Mouse (Mus musculus) C2C12 (cell line): ENCODE data around the gene Ndufs1. TPM values are rescaled to one million over a fixed set of nuclear protein-coding genes. Genes with fewer than 3 reads are reported as not detected.

Source experiments
- H3K27me3 ChIP-seq: one replicate; pipeline ENCODE4 v1.6.1; 2011; ENCODE audit not compliant: control insufficient read depth, insufficient read depth, insufficient read length
- H3K36me3 ChIP-seq: one replicate; pipeline ENCODE4 v1.6.1; 2011; ENCODE audit not compliant: control insufficient read depth, insufficient read depth
- H3K4me3 ChIP-seq: one replicate; pipeline ENCODE4 v1.5.1; 2011; ENCODE audit warnings: mild to moderate bottlenecking, control low read depth; ENCODE audit not compliant: poor library complexity, insufficient read depth, severe bottlenecking
- H3K79me2 ChIP-seq: one replicate; pipeline ENCODE4 v1.6.1; 2011; ENCODE audit not compliant: control insufficient read depth, insufficient read depth
- H3K79me3 ChIP-seq: one replicate; pipeline ENCODE4 v1.6.1; 2011; ENCODE audit warnings: low read depth, control low read depth
- H3ac ChIP-seq: one replicate; pipeline ENCODE3; 2011; ENCODE audit warnings: low read depth; ENCODE audit not compliant: control insufficient read depth, insufficient read length
- CEBPB ChIP-seq: IDR thresholded peaks from one replicate; pipeline ENCODE4 v1.6.1; 2011; ENCODE audit warnings: low read depth, mild to moderate bottlenecking, control low read depth, moderate library complexity
- CTCF ChIP-seq: IDR thresholded peaks from one replicate; pipeline ENCODE4 v1.5.1; 2011; ENCODE audit not compliant: control insufficient read depth, insufficient read depth, insufficient read length
- FOSL1 ChIP-seq: IDR thresholded peaks from one replicate; pipeline ENCODE4 v1.8.0; 2011; ENCODE audit warnings: mild to moderate bottlenecking, low read length; ENCODE audit not compliant: poor library complexity, insufficient read depth, severe bottlenecking
- MAX ChIP-seq: IDR thresholded peaks from one replicate; pipeline ENCODE4 v1.6.1; 2011; ENCODE audit warnings: mild to moderate bottlenecking, control low read depth
- MYOD1 ChIP-seq: IDR thresholded peaks from one replicate; pipeline ENCODE4 v1.6.1; 2011; ENCODE audit warnings: low read depth; ENCODE audit not compliant: control insufficient read depth, insufficient read length
- MYOG ChIP-seq: IDR thresholded peaks from one replicate; pipeline ENCODE4 v1.6.1; 2011; ENCODE audit not compliant: control insufficient read depth, insufficient read length; ENCODE audit errors: extremely low read depth
- USF1 ChIP-seq: IDR thresholded peaks from one replicate; pipeline ENCODE4 v1.6.1; 2011; ENCODE audit warnings: low read depth, mild to moderate bottlenecking, control low read depth, moderate library complexity
- polyA plus RNA-seq: library from polyadenylated mRNA; unstranded; fragments of >200 nt; fragmentation: generic; extraction: Trizol; gene quantifications from one replicate; pipeline ENCODE4 v1.2.1, GENCODE M21; 2012; ENCODE audit warnings: missing spikeins

The Ndufs1 gene
- polyA plus RNA-seq, 1 experiment: 44.8 TPM

DNA sequence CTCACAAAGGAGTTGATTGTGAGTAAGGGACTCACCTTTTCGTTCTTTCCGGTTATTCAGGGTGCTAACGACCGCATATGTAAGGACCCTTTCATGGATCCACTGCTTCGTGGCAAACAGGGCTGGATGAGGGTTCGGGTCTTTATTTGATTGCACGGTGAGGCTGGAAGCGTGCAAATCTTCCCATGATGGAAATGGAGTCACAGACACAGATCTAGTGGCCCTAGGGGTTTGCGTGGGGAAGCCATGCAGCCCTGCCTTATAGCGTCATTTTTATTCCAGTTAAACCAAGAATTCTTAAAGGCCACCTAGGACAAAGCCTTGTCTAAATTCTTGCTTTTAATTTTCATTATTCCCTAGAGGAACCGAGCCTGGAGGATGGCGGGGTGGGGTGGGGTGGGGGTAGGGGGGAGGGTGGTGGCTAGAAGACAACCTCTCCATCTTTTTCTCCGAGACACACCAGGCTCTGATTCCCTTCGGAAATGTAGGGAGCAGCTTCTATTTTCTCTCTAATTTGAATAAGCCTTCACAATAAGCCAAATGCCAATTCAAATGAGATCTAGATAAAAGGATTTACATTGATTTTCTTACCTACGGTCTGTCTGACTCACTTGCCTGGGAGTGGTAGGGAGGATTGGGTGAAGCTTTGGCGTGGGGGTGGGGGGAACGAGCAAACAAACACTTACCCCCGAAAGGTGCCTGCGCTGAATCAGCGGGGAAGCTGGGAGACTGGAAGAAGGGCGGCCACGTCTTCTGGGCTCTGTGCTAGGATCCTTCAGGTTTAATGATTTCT, 37.0 kb upstream of the Ndufs1 start:
- H3K36me3 ChIP-seq: no peaks in the 10 kb centered on the region
- H3K27me3 ChIP-seq: no peaks in the 10 kb centered on the region
- no peaks in the 10 kb centered on the region for H3K79me3 ChIP-seq
- no peak overlapping the region for H3ac ChIP-seq
- no peak overlapping the region for H3K4me3 ChIP-seq
- TF ChIP-seq CEBPB (no peak), CTCF (no peak), MAX (no peak), USF1 (no peak), MYOG (no peak), MYOD1 (no peak), FOSL1 (no peak)
- H3K79me2 ChIP-seq: no peaks in the 10 kb centered on the region

DNA sequence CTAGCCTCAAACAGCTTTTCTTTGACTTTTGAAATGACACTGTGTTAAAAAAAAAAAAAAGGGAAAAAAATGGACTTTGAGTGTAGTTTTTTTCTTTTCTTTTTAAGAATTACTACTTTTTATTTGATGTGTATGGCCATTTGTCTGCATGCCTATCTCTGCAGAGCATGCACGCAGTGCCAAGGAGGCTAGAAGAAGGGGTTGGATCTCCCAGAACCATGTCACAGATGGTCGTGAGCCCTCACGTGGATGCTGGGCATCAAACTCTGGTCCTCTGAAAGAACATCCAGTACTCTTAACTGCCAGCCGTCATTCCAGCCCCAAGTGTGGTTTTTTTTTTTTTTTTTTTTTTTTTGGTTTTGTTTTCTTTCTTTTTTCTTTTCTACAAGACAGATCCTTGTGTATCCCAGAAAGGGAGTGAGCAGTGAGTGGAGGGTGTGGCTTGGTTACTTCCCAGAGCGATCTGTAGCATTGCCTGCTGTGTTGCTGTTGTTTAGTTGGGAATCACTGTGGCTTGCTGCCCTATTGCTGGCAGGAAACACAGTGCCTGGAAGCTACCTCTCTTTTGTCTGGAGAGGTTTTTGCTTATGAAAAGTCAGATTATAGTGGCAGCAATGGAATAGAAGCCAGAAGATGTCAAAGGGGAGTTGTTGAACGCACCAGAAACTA, 33.4 kb upstream of the Ndufs1 start:
- H3K4me3 ChIP-seq: no peak overlapping the region
- H3K27me3 ChIP-seq: no peaks in the 10 kb centered on the region
- H3K36me3 ChIP-seq: no peaks in the 10 kb centered on the region
- TF ChIP-seq CEBPB (no peak), MAX (no peak)
- no peaks in the 10 kb centered on the region for H3K79me2 ChIP-seq
- H3ac ChIP-seq: no peak overlapping the region
- H3K79me3 ChIP-seq: no peaks in the 10 kb centered on the region

DNA sequence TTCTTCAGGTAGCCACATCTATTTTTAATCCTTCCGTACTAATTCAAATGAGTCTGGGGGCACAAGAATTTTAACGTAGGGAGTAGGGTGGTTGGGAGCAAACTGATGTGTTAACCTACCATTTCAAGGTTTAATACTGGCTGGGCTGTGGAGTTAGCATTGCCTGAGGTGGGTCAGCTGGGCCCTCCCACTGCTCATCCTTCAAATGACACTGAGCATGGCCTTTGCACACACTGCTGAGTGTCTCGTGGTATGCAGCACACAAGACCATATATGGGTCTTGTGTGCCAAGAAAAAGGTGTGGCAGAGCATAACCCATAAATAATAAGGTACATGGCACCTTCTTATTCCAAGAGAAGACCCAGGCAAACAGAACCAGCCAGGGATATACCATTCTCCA, 31.0 kb upstream of the Ndufs1 start:
- H3K27me3 ChIP-seq: no peaks in the 10 kb centered on the region
- no peaks in the 10 kb centered on the region for H3K79me2 ChIP-seq
- H3ac ChIP-seq: no peak overlapping the region
- H3K36me3 ChIP-seq: no peaks in the 10 kb centered on the region
- TF ChIP-seq MYOG: no peak
- TF ChIP-seq MYOD1: no peak
- no peak for TF ChIP-seq FOSL1
- TF ChIP-seq MAX: no peak
- TF ChIP-seq USF1: no peak
- TF ChIP-seq CEBPB: no peak
- TF ChIP-seq CTCF: no peak
- H3K79me3 ChIP-seq: no peaks in the 10 kb centered on the region
- H3K4me3 ChIP-seq: no peak overlapping the region

DNA sequence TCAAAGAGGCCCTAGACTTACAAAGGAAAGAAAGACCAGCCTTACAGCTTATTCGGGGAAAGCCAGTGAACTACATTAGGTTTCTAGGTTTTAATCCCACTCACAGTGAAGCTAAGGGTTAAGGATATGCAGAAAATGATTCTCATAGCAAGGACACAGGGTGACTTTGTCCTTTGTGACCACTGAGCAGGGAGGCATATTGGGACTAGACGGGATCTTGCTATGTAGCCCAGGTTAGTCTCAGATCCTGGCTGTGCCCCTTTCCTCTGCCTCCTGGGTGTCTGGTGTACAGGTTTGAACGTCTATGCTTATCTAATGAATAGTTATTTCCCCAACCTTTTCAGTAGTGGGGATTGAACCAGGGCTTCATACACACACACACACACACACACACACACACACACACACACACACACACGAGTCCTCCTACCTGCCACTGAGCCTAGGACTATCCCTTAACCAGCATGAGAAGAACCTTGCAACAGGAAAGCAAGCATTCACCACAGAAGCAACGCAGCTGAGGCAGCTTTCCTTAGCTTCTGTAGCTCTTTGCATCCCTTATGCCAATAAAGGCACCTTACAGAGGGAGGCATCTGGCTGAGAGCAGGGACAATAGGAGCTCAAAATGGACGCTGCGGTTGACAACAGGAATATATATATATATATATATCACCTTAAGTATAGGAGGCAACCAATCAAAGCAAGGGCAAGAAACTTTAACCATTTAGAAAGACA, 28.2 kb upstream of the Ndufs1 start:
- no peaks in the 10 kb centered on the region for H3K79me2 ChIP-seq
- no peaks in the 10 kb centered on the region for H3K79me3 ChIP-seq
- no peak for TF ChIP-seq USF1
- H3K36me3 ChIP-seq: no peaks in the 10 kb centered on the region
- no peak overlapping the region for H3K4me3 ChIP-seq
- H3K27me3 ChIP-seq: no peaks in the 10 kb centered on the region
- no peak overlapping the region for H3ac ChIP-seq

DNA sequence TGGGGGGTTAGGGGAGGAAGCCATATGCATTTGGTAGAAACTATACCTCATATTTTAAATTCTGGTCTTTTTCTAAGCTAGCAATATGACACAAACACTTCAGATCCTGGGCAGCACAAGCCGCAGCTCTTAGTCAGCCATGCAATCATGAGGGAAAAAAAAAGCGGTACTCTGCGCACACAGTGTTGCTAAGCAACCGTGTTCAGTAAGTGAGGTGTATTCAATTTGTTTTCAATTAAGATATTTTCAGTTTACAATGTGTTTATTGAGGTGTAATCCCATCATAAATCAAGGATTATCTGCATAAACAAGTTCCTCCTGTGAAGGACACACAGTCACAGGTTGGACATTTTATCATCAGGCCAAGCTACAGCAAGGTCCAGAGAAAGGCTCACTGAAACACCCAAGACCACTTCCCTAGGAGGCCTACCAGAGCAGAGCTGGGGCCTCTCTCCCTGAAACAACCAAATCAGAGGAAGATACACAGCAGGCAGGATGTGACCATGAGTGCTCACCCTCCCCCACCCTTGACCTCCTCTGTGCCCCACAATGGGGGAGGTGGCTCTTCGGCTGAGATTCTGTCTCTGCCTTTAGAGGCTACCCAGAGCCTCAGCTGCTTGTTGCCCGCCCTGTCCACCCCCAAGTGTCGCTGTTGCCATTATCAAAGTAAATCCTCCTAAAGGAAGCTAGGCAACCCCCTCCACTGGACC, 27.5 kb upstream of the Ndufs1 start:
- Histone ChIP-seq H3K4me3 (no peak overlapping the region), H3K79me3 (no peaks in the 10 kb centered on the region), H3ac (no peak overlapping the region), H3K36me3 (no peaks in the 10 kb centered on the region), H3K27me3 (no peaks in the 10 kb centered on the region), H3K79me2 (no peaks in the 10 kb centered on the region)
- TF ChIP-seq MAX: no peak
- no peak for TF ChIP-seq CEBPB
- TF ChIP-seq FOSL1: no peak
- TF ChIP-seq MYOG: no peak
- no peak for TF ChIP-seq USF1
- no peak for TF ChIP-seq MYOD1
- TF ChIP-seq CTCF: no peak
